Mouse (Mus musculus) liver, embryonic 14.5 days (tissue): ENCODE results near the gene Gabrr2.

ENCODE experiments used
- CTCF ChIP-seq: IDR thresholded peaks from 2 replicates; pipeline ENCODE4 v1.5.1; 2016; ENCODE audit warnings: antibody characterized with exemption, low read depth, control low read depth
- EP300 ChIP-seq: IDR thresholded peaks from 2 replicates; pipeline ENCODE4 v1.6.1; 2016; ENCODE audit warnings: antibody characterized with exemption, low read depth

DNA sequence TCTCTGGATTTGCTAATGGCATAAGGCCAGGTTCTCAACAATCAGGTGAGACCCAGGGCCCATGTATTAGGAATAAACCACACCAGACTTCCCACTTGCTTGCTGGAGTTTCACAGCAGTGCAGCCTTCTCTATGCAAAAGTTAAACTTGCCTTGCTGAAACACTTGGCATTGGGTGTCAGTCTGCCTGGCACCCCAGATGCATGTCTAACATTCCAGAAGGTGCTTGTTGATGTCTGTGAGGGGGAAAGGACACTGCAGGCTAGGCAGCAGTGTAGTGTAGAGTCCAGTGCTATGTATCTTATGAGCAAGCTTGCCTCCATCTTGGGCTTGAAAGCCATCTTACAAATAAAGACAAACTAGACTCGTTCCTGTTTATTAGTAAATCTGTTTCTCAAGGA is 6.5 kb upstream of the Gabrr2 start:
- TF ChIP-seq CTCF: no peak
- no peak for TF ChIP-seq EP300
